Mouse (Mus musculus) erythroblast, embryonic 14.5 days (primary cell): Measurements from ENCODE around the gene Il20ra.

ENCODE experiments used
- GATA1 ChIP-seq: IDR thresholded peaks from 2 replicates; pipeline ENCODE4 v1.6.1; 2012; ENCODE audit warnings: low read length, inconsistent platforms, mixed read lengths
- TAL1 ChIP-seq: IDR thresholded peaks from 3 replicates; pipeline ENCODE4 v1.6.1; 2012; ENCODE audit warnings: low read length, inconsistent platforms, mixed read lengths

GRCm38 (mm10) chr10:19802958-19803357 lies 90.6 kb downstream of the Il20ra start:
- TF ChIP-seq TAL1 (no peak), GATA1 (no peak)
